Mouse (Mus musculus) lung, postnatal 0 days (tissue): ENCODE data around the gene Pum1.
"Not testable (repeated sequence)": the region's sequence is repeated elsewhere in the genome, so short reads cannot be mapped to it uniquely, and the experiment has no call there.

Source experiments
- CTCF ChIP-seq: IDR thresholded peaks from 2 replicates; pipeline ENCODE4 v1.5.1; 2016; ENCODE audit warnings: antibody characterized with exemption, mild to moderate bottlenecking
- EP300 ChIP-seq: IDR thresholded peaks from 2 replicates; pipeline ENCODE4 v1.6.1; 2016; ENCODE audit warnings: antibody characterized with exemption, mild to moderate bottlenecking, control low read depth

DNA sequence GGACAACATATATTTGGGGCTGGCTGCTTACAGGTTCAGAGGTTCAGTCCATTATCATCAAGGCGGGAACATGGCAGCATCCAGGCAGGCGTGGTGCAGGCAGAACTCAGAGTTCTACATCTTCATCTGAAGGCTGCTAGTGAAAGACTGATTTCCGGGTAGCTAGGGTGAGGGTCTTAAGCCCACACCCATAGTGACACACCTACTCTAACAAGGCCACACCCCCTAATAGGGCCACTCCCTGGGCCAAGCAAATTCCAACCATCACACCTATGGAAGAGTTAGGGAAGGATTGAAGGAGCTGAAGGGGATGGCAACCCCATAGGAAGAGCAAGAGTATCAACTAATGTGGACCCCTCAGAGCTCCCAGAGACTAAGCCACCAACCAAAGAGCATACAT is 28.0 kb upstream of the Pum1 start:
- not testable (repeated sequence) for TF ChIP-seq CTCF, EP300
